Mouse (Mus musculus) liver, embryonic 15.5 days (tissue): ENCODE measurements at regions not wholly inside any gene's neighbourhood (a gene's known extent, or its start where the extent isn't known, plus 50 kb on each side); places are given as distances from the start of the nearest gene placed in this dataset.
"Not testable (repeated sequence)": the region's sequence is repeated elsewhere in the genome, so short reads cannot be mapped to it uniquely, and the experiment has no call there.

ENCODE experiments used
- ATAC-seq: fragments of 200-750 bp; cut with Nextera tagmentation; 2 replicates; pipeline ENCODE4 v1.8.0; 2017; ENCODE audit warnings: moderate number of reproducible peaks, mild to moderate bottlenecking, moderate library complexity; ENCODE audit not compliant: insufficient read depth
- H3K27ac ChIP-seq: fragments of 300-500 bp; sonication (generic); replicated peaks from 2 replicates; pipeline ENCODE4 v1.5.1; 2015; ENCODE audit warnings: mild to moderate bottlenecking, inconsistent platforms
- H3K27me3 ChIP-seq: fragments of 300-500 bp; sonication (generic); 2 replicates; pipeline ENCODE4 v1.6.1; 2015; ENCODE audit warnings: mild to moderate bottlenecking, inconsistent platforms
- H3K36me3 ChIP-seq: fragments of 300-500 bp; sonication (generic); replicated peaks from 2 replicates; pipeline ENCODE4 v1.6.1; 2015; ENCODE audit warnings: moderate library complexity, mild to moderate bottlenecking, inconsistent platforms
- H3K4me1 ChIP-seq: fragments of 300-500 bp; sonication (generic); replicated peaks from 2 replicates; pipeline ENCODE4 v1.6.1; 2015; ENCODE audit warnings: inconsistent platforms
- H3K4me2 ChIP-seq: fragments of 300-500 bp; sonication (generic); 2 replicates; pipeline ENCODE4 v1.6.1; 2015; ENCODE audit warnings: moderate library complexity, mild to moderate bottlenecking, inconsistent platforms
- H3K4me3 ChIP-seq: fragments of 300-500 bp; sonication (generic); replicated peaks from 2 replicates; pipeline ENCODE4 v1.5.1; 2015; ENCODE audit warnings: mild to moderate bottlenecking, inconsistent platforms
- H3K9ac ChIP-seq: fragments of 300-500 bp; sonication (generic); 2 replicates; pipeline ENCODE4 v1.6.1; 2015; ENCODE audit warnings: moderate library complexity, mild to moderate bottlenecking, inconsistent platforms
- H3K9me3 ChIP-seq: fragments of 300-500 bp; sonication (generic); replicated peaks from 2 replicates; pipeline ENCODE4 v1.6.1; 2016; ENCODE audit warnings: inconsistent platforms
- WGBS: fragments of 180-500 bp; shearing (Covaris S2); methylation state at CpG from one replicate; pipeline ENCODE4 v1.1.7; 2015; ENCODE audit warnings: mixed read lengths; ENCODE audit not compliant: insufficient replicate concordance; 5-methylcytosine and 5-hydroxymethylcytosine counted together

GRCm38 (mm10) chr3:69669541-69669940, 52.2 kb upstream of the Nmd3 start:
- WGBS = 58% methylated on average over 10 of the region's 10 CpGs
- H3K27me3 ChIP-seq = no peaks in the 10 kb centered on the region
- H3K36me3 ChIP-seq = no peaks in the 10 kb centered on the region
- peaks cover 4% of the 10 kb centered on the region; the same call in 1 of the 2 replicates for H3K4me1 ChIP-seq
- no peak overlapping the region for H3K27ac ChIP-seq
- H3K9me3 ChIP-seq = no peaks in the 10 kb centered on the region
- H3K4me3 ChIP-seq = no peak overlapping the region
- no peak for ATAC-seq
- no peak overlapping the region for H3K9ac ChIP-seq
- H3K4me2 ChIP-seq = no peak overlapping the region

- ATAC-seq = no peak
- no peaks in the 10 kb centered on the region for H3K36me3 ChIP-seq
- no peak overlapping the region for H3K9ac ChIP-seq
- no peaks in the 10 kb centered on the region for H3K9me3 ChIP-seq
- no peaks in the 10 kb centered on the region for H3K27me3 ChIP-seq
- no peaks in the 10 kb centered on the region for H3K4me1 ChIP-seq
- 67% methylated on average over 7 of the region's 7 CpGs for WGBS
- H3K4me3 ChIP-seq = no peak overlapping the region
- no peak overlapping the region for H3K4me2 ChIP-seq
- H3K27ac ChIP-seq = no peak overlapping the region
These were observed 54.0 kb upstream of the Nmd3 start for GRCm38 (mm10) chr3:69667820-69668219.

DNA sequence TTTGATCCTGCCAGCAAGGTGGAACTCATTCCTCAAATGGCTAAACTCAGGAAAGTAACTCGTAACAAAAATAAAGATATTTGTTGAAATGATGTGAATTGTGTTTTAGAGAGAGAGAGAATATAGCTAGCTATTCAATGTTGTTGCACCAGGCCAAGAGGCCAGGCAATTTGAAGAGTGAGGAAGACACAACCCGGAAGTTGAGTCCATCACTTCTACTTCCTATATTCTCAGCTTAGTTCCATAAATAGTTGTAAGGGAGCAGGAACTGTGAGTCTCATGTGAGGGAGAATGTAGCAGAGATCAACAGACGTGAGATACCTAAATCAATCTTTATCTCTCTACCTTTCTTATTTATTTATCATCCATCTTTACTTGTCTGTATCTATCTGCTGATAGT, 54.4 kb upstream of the Nmd3 start:
- no peaks in the 10 kb centered on the region for H3K36me3 ChIP-seq
- WGBS = 41% methylated on average over 3 of the region's 3 CpGs
- H3K4me3 ChIP-seq = no peak overlapping the region
- no peaks in the 10 kb centered on the region for H3K9me3 ChIP-seq
- no peak overlapping the region for H3K9ac ChIP-seq
- ATAC-seq = no peak
- no peak overlapping the region for H3K27ac ChIP-seq
- H3K4me2 ChIP-seq = no peak overlapping the region
- no peaks in the 10 kb centered on the region for H3K4me1 ChIP-seq
- no peaks in the 10 kb centered on the region for H3K27me3 ChIP-seq

DNA sequence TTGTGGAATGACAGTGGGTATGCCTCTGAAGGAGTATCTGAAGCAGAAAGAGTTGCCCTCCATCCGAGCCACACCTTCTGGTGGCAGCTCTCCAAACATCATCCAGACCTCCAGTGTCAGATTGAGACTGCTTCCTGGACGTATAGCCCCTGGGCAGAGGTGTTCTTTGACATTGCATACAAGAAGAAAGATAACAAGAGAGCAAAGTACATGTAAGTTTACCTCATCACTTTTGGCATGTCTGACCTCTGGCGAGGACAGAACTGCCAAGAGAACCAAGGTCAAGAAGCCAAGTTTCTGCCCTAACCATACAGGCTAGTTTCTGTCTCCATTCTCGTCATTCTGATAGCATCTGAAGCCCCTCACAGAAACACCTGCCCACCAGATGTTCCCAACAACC, 57.5 kb upstream of the Nmd3 start:
- Histone ChIP-seq H3K4me1 (no peaks in the 10 kb centered on the region), H3K4me3 (no peak overlapping the region), H3K4me2 (no peak overlapping the region), H3K27ac (no peak overlapping the region), H3K36me3 (no peaks in the 10 kb centered on the region), H3K27me3 (no peaks in the 10 kb centered on the region), H3K9me3 (no peaks in the 10 kb centered on the region), H3K9ac (no peak overlapping the region)
- ATAC-seq = no peak
- 39% methylated on average over 4 of the region's 4 CpGs for WGBS

- no peak overlapping the region for H3K9ac ChIP-seq
- H3K4me1 ChIP-seq = 0 out of 2 replicates have a peak, but pooled peaks cover 7% of the 10 kb centered on the region
- no peaks in the 10 kb centered on the region for H3K9me3 ChIP-seq
- WGBS = 43% methylated on average over 2 of the region's 2 CpGs
- H3K36me3 ChIP-seq = no peaks in the 10 kb centered on the region
- no peaks in the 10 kb centered on the region for H3K27me3 ChIP-seq
- H3K4me3 ChIP-seq = no peak overlapping the region
- ATAC-seq = no peak
- no peak overlapping the region for H3K4me2 ChIP-seq
- H3K27ac ChIP-seq = no peak overlapping the region
These were observed 59.4 kb upstream of the B3galnt1 start for GRCm38 (mm10) chr3:69658185-69658584.

DNA sequence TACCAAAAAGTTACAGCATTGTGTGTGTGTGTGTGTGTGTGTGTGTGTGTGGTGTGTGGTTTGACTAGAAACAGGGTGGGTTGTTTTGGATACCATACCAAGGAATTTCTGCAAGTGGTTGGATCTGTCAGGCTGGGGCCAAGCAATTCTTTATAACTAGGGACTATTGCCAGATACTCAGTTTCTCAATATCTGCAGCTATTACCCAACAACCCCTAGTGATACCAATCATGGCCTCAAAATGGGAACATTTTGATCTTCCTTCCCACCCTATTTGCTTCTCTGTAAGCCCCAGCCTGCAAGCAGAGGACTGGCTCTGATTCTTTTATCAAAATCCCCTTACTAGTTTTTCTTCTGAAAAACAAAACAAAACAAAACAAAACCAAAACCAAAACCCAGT, 58.8 kb upstream of the B3galnt1 start:
- H3K27me3 ChIP-seq = no peaks in the 10 kb centered on the region
- H3K27ac ChIP-seq = no peak overlapping the region
- ATAC-seq = no peak
- no peaks in the 10 kb centered on the region for H3K9me3 ChIP-seq
- H3K4me2 ChIP-seq = no peak overlapping the region
- H3K9ac ChIP-seq = no peak overlapping the region
- 0 out of 2 replicates have a peak, but pooled peaks cover 7% of the 10 kb centered on the region for H3K4me1 ChIP-seq
- H3K36me3 ChIP-seq = no peaks in the 10 kb centered on the region
- H3K4me3 ChIP-seq = no peak overlapping the region

DNA sequence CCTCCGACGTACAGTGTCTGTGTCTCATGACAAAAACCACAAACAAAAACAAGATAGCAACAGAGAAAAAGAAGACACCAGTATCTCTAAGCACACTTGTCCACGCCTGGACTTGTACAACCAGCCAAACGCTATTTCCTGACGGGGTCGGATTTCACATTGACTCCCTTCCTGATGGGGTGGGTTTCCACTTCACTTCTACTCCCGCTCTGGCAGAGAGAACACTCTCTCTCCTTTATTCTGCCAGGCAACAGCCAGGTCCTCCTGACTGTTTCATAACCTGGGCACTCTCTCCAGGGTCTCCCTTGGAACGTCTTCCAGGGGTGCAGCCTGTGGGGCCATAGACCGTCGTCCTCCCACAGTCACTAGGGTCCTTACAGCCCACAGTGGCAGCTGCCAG, 56.9 kb upstream of the B3galnt1 start:
- H3K9ac ChIP-seq, H3K4me1 ChIP-seq, H3K4me3 ChIP-seq, H3K9me3 ChIP-seq, H3K36me3 ChIP-seq, H3K27ac ChIP-seq, H3K27me3 ChIP-seq, H3K4me2 ChIP-seq, ATAC-seq: not testable (repeated sequence)
- 21% methylated on average over 10 of the region's 10 CpGs for WGBS

DNA sequence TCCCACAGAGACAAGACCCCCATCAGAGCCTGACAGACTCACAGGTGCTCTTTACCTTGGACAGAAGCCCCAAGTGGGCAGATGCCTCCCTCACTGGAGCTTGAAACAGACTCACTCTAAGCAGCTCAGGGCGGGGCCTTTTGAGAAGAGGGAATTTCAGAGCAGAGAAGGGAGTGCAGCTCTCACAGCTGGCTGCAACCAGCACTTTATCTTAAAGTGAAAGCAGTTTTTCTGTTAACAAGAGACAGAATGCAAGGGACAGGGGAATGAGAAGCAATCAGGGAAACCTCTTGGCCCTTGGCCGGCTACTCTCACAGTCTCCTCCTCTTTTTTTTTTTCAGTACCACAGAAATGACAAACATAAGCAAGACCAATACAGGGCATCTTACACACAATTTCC, 56.2 kb upstream of the B3galnt1 start:
- H3K4me3 ChIP-seq = no peak overlapping the region
- H3K27me3 ChIP-seq = no peaks in the 10 kb centered on the region
- ATAC-seq = no peak
- H3K9me3 ChIP-seq = no peaks in the 10 kb centered on the region
- H3K36me3 ChIP-seq = no peaks in the 10 kb centered on the region
- no peak overlapping the region for H3K27ac ChIP-seq
- 0 out of 2 replicates have a peak, but pooled peaks cover 7% of the 10 kb centered on the region for H3K4me1 ChIP-seq
- H3K9ac ChIP-seq = no peak overlapping the region
- peak overlapping the region; percentile 5; the same call in 1 of the 2 replicates for H3K4me2 ChIP-seq
- WGBS = 6% methylated on average over 2 of the region's 2 CpGs

GRCm38 (mm10) chr3:69653361-69653760, 54.6 kb upstream of the B3galnt1 start:
- not testable (repeated sequence) for H3K9me3 ChIP-seq, H3K4me3 ChIP-seq, H3K27ac ChIP-seq, H3K4me2 ChIP-seq, H3K27me3 ChIP-seq, H3K4me1 ChIP-seq, ATAC-seq, H3K9ac ChIP-seq, H3K36me3 ChIP-seq
- 56% methylated on average over 8 of the region's 8 CpGs for WGBS

DNA sequence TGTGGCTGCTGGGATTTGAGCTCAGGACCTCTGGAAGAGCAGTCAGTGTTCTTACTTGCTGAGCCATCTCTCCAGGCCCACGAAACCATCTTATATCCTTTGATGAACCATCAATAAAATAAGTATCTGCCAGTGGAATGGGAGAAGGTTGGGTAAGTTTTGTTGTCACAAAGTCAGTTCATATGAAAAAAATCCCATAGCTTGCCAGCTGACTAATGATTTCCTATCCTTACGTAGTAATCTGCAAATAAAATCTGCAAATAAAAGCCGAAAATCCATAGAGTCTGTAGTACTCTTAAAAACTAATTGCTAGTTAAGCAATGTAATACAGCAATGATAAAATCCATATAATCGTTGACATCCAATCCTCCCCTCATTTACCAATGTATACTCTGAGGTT, 50.8 kb upstream of the B3galnt1 start:
- 62% methylated on average over 4 of the region's 4 CpGs for WGBS
- Histone ChIP-seq H3K4me1 (no peaks in the 10 kb centered on the region), H3K4me3 (no peak overlapping the region), H3K27ac (no peak overlapping the region), H3K36me3 (no peaks in the 10 kb centered on the region), H3K9me3 (no peaks in the 10 kb centered on the region), H3K4me2 (no peak overlapping the region), H3K9ac (no peak overlapping the region), H3K27me3 (no peaks in the 10 kb centered on the region)
- no peak for ATAC-seq
